ENCODE assay signal across 8 mouse cellular contexts in the genomic region with DNA sequence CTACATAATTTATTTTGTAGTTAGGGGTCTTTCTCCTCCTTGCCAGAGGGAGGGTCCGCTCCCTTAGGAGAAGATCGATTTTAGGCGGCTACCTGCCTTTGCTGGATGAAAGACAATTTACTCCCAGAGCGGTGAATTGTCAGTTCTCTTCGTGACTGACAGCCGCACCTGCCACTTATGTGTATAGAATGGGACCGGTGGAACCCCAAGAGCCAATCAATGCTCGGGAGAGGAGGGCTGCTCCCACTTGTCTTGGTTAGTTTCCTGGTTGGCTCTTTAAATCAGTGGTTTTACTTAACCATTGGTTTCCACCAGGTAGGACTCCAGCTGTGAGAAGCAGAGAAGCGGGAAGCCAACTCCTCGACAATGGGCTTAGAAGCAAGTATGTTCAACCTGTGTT. TPM values are rescaled to one million over a fixed set of nuclear protein-coding genes. Genes with fewer than 3 reads are reported as not detected.
A peak's percentile ranks its signal among the peaks of the same experiment; 100 is the strongest.
DNase-seq lines count a peak whose midpoint lies in the region; ATAC-seq lines count a peak whose summit lies in the region.

No protein-coding gene starts in this region.

- DNase-seq in adrenal gland, postnatal 14 days, result peak; percentile 64
- peak; percentile 11 for DNase-seq in embryo, embryonic 11.5 days (ENCODE audit: low read depth, low spot score)
- DNase-seq in kidney, postnatal 25 days, result peak; percentile 72 to 88
- no peak for DNase-seq in liver, embryonic 11.5 days (ENCODE audit: low spot score)
- no peak for DNase-seq in thymus, adult 18-20 months

- peaks cover 8% of the 10 kb centered on the region for H3K4me1 ChIP-seq in heart, embryonic 15.5 days (replicated peaks)
- no peaks in the 10 kb centered on the region; the same call in 1 of the 2 replicates for H3K4me1 ChIP-seq in liver, embryonic 11.5 days (replicated peaks; ENCODE audit: control insufficient read depth, insufficient read depth, low read length)
- H3K4me1 ChIP-seq in neural tube, embryonic 13.5 days (replicated peaks), result peaks cover 19% of the 10 kb centered on the region

- no peak overlapping the region for H3K27ac ChIP-seq in heart, embryonic 15.5 days
- H3K27ac ChIP-seq in liver, embryonic 11.5 days (ENCODE audit: low read depth, low read length), result no peak overlapping the region
- H3K27ac ChIP-seq in neural tube, embryonic 13.5 days (replicated peaks), result peak overlapping the region; percentile 90

- H3K27me3 ChIP-seq in heart, embryonic 15.5 days, result peaks cover 20% of the 10 kb centered on the region; the same call in 1 of the 2 replicates
- H3K27me3 ChIP-seq in liver, embryonic 11.5 days (replicated peaks; ENCODE audit: control insufficient read depth, insufficient read depth, low read length), result peaks cover 32% of the 10 kb centered on the region
- no peaks in the 10 kb centered on the region; the same call in 1 of the 2 replicates for H3K27me3 ChIP-seq in neural tube, embryonic 13.5 days

- H3K4me3 ChIP-seq in heart, embryonic 15.5 days, result peak overlapping the region; percentile 66
- H3K4me3 ChIP-seq in liver, embryonic 11.5 days (ENCODE audit: low read depth, low read length), result peak overlapping the region; percentile 59; the same call in 1 of the 2 replicates
- H3K4me3 ChIP-seq in neural tube, embryonic 13.5 days, result peak overlapping the region; percentile 71

- H3K9me3 ChIP-seq in heart, embryonic 15.5 days (replicated peaks), result no peaks in the 10 kb centered on the region
- no peaks in the 10 kb centered on the region for H3K9me3 ChIP-seq in liver, embryonic 11.5 days (ENCODE audit: control insufficient read depth, low read length)
- no peaks in the 10 kb centered on the region for H3K9me3 ChIP-seq in neural tube, embryonic 13.5 days

- H3K36me3 ChIP-seq in heart, embryonic 15.5 days, result no peaks in the 10 kb centered on the region
- no peaks in the 10 kb centered on the region for H3K36me3 ChIP-seq in liver, embryonic 11.5 days (ENCODE audit: control insufficient read depth, insufficient read depth, low read length)
- 0 out of 2 replicates have a peak, but pooled peaks cover 4% of the 10 kb centered on the region for H3K36me3 ChIP-seq in neural tube, embryonic 13.5 days

- H3K9ac ChIP-seq in heart, embryonic 15.5 days, result no peak overlapping the region
- no peak overlapping the region for H3K9ac ChIP-seq in liver, embryonic 11.5 days (ENCODE audit: low read depth, low read length)
- H3K9ac ChIP-seq in neural tube, embryonic 13.5 days, result peak overlapping the region; percentile 92

- H3K4me2 ChIP-seq in heart, embryonic 15.5 days, result peak overlapping the region; percentile 91
- peak overlapping the region; percentile 70 for H3K4me2 ChIP-seq in liver, embryonic 11.5 days
- peak overlapping the region; percentile 77 for H3K4me2 ChIP-seq in neural tube, embryonic 13.5 days

- WGBS in heart, embryonic 15.5 days, result 6% methylated on average over 10 of the region's 10 CpGs
- 9% methylated on average over 10 of the region's 10 CpGs for whole genome bisulfite sequencing in liver, embryonic 11.5 days
- 10% methylated on average over 10 of the region's 10 CpGs for WGBS in neural tube, embryonic 13.5 days

- ATAC-seq in heart, embryonic 15.5 days (replicated peaks; ENCODE audit: insufficient number of reproducible peaks, insufficient read depth, low FRiP score, low read depth), result no peak
- no peak for ATAC-seq in liver, embryonic 11.5 days (replicated peaks; ENCODE audit: low FRiP score)
- peak; percentile 64 for ATAC-seq in neural tube, embryonic 13.5 days (ENCODE audit: low read depth)
- no peak for ATAC-seq in CD4-positive, CD25-positive, alpha-beta regulatory T cell, adult 4 months

RNA-seq across cellular contexts. Expression of a gene that starts 1.1 kb away (rescaled TPM):
- total RNA-seq in adrenal gland, postnatal 14 days (2021), result 6.4 and 6.5 TPM in 2 replicates
- polyA plus RNA-seq in heart, embryonic 15.5 days (2015; fragmentation: Nextera tagmentation; extraction: Ambion mirVana), result 2.1 and 2.2 TPM in 2 replicates
- polyA plus RNA-seq in liver, embryonic 11.5 days (2014; fragmentation: Nextera tagmentation; extraction: Ambion mirVana), result 1.6 and 2.0 TPM in 2 replicates
- polyA plus RNA-seq in neural tube, embryonic 13.5 days (2015; fragmentation: Nextera tagmentation; extraction: Ambion mirVana), result 58.0 and 62.6 TPM in 2 replicates
- under 1 TPM in 1 of 2 experiments, not detected in 1; 0.38 TPM for polyA plus RNA-seq in CD4-positive, CD25-positive, alpha-beta regulatory T cell, adult 4 months (2017; shearing (Covaris generic))

Comparison
In these comparisons a context has a peak if more than half of its experiments do, and no peak if none do; other contexts are left out.
1. DNase-seq: peak in adrenal gland, postnatal 14 days (single experiment), embryo, embryonic 11.5 days (single experiment) and kidney, postnatal 25 days (2 of 2); none in liver, embryonic 11.5 days (single experiment) and thymus, adult 18-20 months (0 of 2).
2. RNA of a gene that starts 1.1 kb away (polyA plus RNA-seq): 58.0 to 62.6 TPM in neural tube, embryonic 13.5 days; 2.1 to 2.2 TPM in heart, embryonic 15.5 days, 1.6 to 2.0 TPM in liver, embryonic 11.5 days and 0.38 TPM in CD4-positive, CD25-positive, alpha-beta regulatory T cell, adult 4 months; every median in the first group is over 10 times any median in the second.
3. Peak in every context shown above with its lines, with median percentiles within 50 percentile points of each other: H3K4me2 ChIP-seq and H3K4me3 ChIP-seq.